Mouse (Mus musculus) testis, adult 2 months (tissue): ENCODE measurements at regions not wholly inside any gene's neighbourhood (a gene's known extent, or its start where the extent isn't known, plus 50 kb on each side); places are given as distances from the start of the nearest gene placed in this dataset.

Source experiments
- CTCF ChIP-seq: fragments of 200-500 bp; IDR thresholded peaks from 2 replicates; pipeline ENCODE4 v1.5.1; 2012; ENCODE audit warnings: low read depth, mild to moderate bottlenecking, inconsistent platforms, low read length, moderate library complexity; ENCODE audit not compliant: control insufficient read depth, insufficient read depth, insufficient replicate concordance
- POLR2A ChIP-seq: fragments of 200-500 bp; IDR thresholded peaks from 2 replicates; pipeline ENCODE4 v1.6.1; 2012; ENCODE audit warnings: low read depth, mild to moderate bottlenecking, inconsistent platforms, low read length, moderate library complexity; ENCODE audit not compliant: control insufficient read depth

- TF ChIP-seq CTCF = no peak
- TF ChIP-seq POLR2A = no peak
Observed at GRCm38 (mm10) chr16:30693206-30693605, 93.7 kb downstream of the Fam43a start.
